Comparison of ENCODE assay signal across 33 mouse cellular contexts in the genomic region with DNA sequence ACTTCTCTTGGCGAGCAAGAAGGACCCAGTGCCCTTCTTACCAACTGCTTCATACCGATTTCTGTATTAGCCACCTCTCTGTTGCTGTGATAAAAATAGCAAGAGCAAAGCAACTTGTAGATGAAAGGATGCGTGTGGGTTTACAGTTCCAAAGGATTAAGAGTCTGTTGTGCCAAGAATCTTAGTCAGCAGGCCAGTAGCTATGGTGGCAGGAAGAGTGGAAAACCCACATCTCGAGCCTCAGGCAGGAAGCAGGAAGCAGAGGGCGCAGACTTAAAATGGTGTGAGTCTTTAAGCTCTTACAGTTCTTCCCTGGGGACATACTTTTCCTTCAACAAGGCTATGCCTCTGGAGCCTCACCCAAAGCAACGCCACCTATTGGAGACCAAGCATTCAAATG. TPM values are rescaled to one million over a fixed set of nuclear protein-coding genes. Genes with fewer than 3 reads are reported as not detected.
DNase-seq lines count a peak whose midpoint lies in the region; ATAC-seq and TF ChIP-seq lines count a peak whose summit lies in the region.
"Had no signal": no experiment of that assay in that cellular context is flagged by ENCODE, and none has a peak within 500 bp of the region (broad histone marks: within the 10 kb centered on the region; RNA-seq: fewer than 3 reads in every experiment).

No protein-coding gene starts in this region.

- H3K4me2 ChIP-seq in intestine, postnatal 0 days (replicated peaks; ENCODE audit: low read depth), result no peak overlapping the region
- H3K4me2 ChIP-seq: embryonic facial prominence, embryonic 12.5 days; embryonic facial prominence, embryonic 15.5 days; heart, embryonic 11.5 days; hindbrain, embryonic 13.5 days had no signal

- TF ChIP-seq CTCF in testis, adult 2 months (IDR thresholded peaks at IDR 0.05; ENCODE audit: control insufficient read depth, insufficient read depth, insufficient replicate concordance, low read depth, low read length), result no peak
- no peak for TF ChIP-seq CTCF in intestine, postnatal 0 days (IDR thresholded peaks at IDR 0.05; ENCODE audit: low read depth)

- peaks cover 39% of the 10 kb centered on the region for H3K36me3 ChIP-seq in megakaryocyte, embryonic 14.5 days (replicated peaks; ENCODE audit: low read length)
- no peaks in the 10 kb centered on the region for H3K36me3 ChIP-seq in testis, adult 2 months (ENCODE audit: control insufficient read depth, insufficient read depth, low read length)
- H3K36me3 ChIP-seq in intestine, postnatal 0 days (ENCODE audit: control insufficient read depth, insufficient read depth), result no peaks in the 10 kb centered on the region
- H3K36me3 ChIP-seq: embryonic facial prominence, embryonic 12.5 days; embryonic facial prominence, embryonic 15.5 days; hindbrain, embryonic 13.5 days had no signal

- TF ChIP-seq POLR2A in testis, adult 2 months (IDR thresholded peaks at IDR 0.05; ENCODE audit: control insufficient read depth, low read depth, low read length), result no peak

- H3K4me1 ChIP-seq in megakaryocyte, embryonic 14.5 days, result peaks cover 79% of the 10 kb centered on the region
- H3K4me1 ChIP-seq in testis, adult 2 months (ENCODE audit: control insufficient read depth, insufficient read depth, low read length), result no peaks in the 10 kb centered on the region; the same call in 1 of the 2 replicates
- no peaks in the 10 kb centered on the region for H3K4me1 ChIP-seq in intestine, postnatal 0 days (replicated peaks; ENCODE audit: control insufficient read depth, insufficient read depth, low read length)
- H3K4me1 ChIP-seq: embryonic facial prominence, embryonic 12.5 days; embryonic facial prominence, embryonic 15.5 days; hindbrain, embryonic 13.5 days had no signal

- WGBS in intestine, postnatal 0 days, result 77% methylated on average over 6 of the region's 6 CpGs

- no peak for DNase-seq in testis, postnatal 10 days (ENCODE audit: low spot score)
- peak; percentile 82 for DNase-seq in 416B (ENCODE audit: low read depth)
- DNase-seq in telencephalon, adult 2 months (ENCODE audit: low read depth, low spot score), result peak; percentile 35
- DNase-seq: adrenal gland, adult 8-10 months; adrenal gland, postnatal 25 days; cerebellum, adult 18-20 months; cerebellum, adult 9-10 months; cerebellum, postnatal 14 days; forebrain, postnatal 0 days; gastrocnemius, postnatal 10 days; gastrocnemius, postnatal 36 days; heart, adult 2 months had no signal

- H3K9ac ChIP-seq in intestine, postnatal 0 days (ENCODE audit: low read depth, low read length), result no peak overlapping the region
- H3K9ac ChIP-seq: embryonic facial prominence, embryonic 12.5 days; embryonic facial prominence, embryonic 15.5 days; forebrain, postnatal 0 days; hindbrain, embryonic 13.5 days had no signal

- no peak for ATAC-seq in megakaryocyte, adult 5-6 weeks (ENCODE audit: poor library complexity, severe bottlenecking)
- no peak for ATAC-seq in activated CD4-positive, CD25-positive, alpha-beta regulatory T cell, adult 4 months
- no peak for ATAC-seq in intestine, postnatal 0 days
- ATAC-seq: CD4-positive, CD25-positive, alpha-beta regulatory T cell, adult 4 months; forebrain, embryonic 14.5 days; forebrain, postnatal 0 days; hindbrain, embryonic 16.5 days had no signal

- H3K4me3 ChIP-seq in megakaryocyte, embryonic 14.5 days (replicated peaks), result peak overlapping the region; percentile 54
- peak overlapping the region; percentile 94 for H3K4me3 ChIP-seq in testis, adult 2 months (ENCODE audit: control insufficient read depth, low read depth, low read length)
- no peak overlapping the region for H3K4me3 ChIP-seq in intestine, postnatal 0 days (ENCODE audit: low read depth, low read length)
- H3K4me3 ChIP-seq: embryonic facial prominence, embryonic 12.5 days; embryonic facial prominence, embryonic 15.5 days; heart, adult 2 months; hindbrain, embryonic 13.5 days had no signal

- H3K27me3 ChIP-seq in megakaryocyte, embryonic 14.5 days (replicated peaks), result peaks cover 1% of the 10 kb centered on the region
- H3K27me3 ChIP-seq in testis, adult 2 months (ENCODE audit: control insufficient read depth, insufficient read depth, low read length), result no peaks in the 10 kb centered on the region
- no peaks in the 10 kb centered on the region for H3K27me3 ChIP-seq in intestine, postnatal 0 days (replicated peaks; ENCODE audit: control insufficient read depth, insufficient read depth, low read length)
- H3K27me3 ChIP-seq: embryonic facial prominence, embryonic 12.5 days; embryonic facial prominence, embryonic 15.5 days; hindbrain, embryonic 13.5 days had no signal

- peak overlapping the region; percentile 61 for H3K27ac ChIP-seq in testis, adult 2 months (ENCODE audit: control insufficient read depth, insufficient read depth, low read depth, low read length)
- no peak overlapping the region for H3K27ac ChIP-seq in intestine, postnatal 0 days (ENCODE audit: low read depth, low read length)
- H3K27ac ChIP-seq: embryonic facial prominence, embryonic 12.5 days; embryonic facial prominence, embryonic 15.5 days; heart, adult 2 months; hindbrain, embryonic 13.5 days had no signal

- H3K9me3 ChIP-seq in megakaryocyte, embryonic 14.5 days, result peaks cover 3% of the 10 kb centered on the region; the same call in 1 of the 2 replicates
- no peaks in the 10 kb centered on the region for H3K9me3 ChIP-seq in intestine, postnatal 0 days (ENCODE audit: control insufficient read depth)
- H3K9me3 ChIP-seq: embryonic facial prominence, embryonic 12.5 days; embryonic facial prominence, embryonic 15.5 days; hindbrain, embryonic 13.5 days had no signal

RNA-seq across cellular contexts. Expression of a gene that starts 1.1 kb away (rescaled TPM):
- not detected in 2 replicates for polyA plus RNA-seq in megakaryocyte, embryonic 14.5 days (2012; ENCODE audit: insufficient read depth, low replicate concordance)
- total RNA-seq in megakaryocyte, adult 5-6 weeks (2015), result not detected in 2 replicates
- 0.04 TPM in 1 of 2 replicates, not detected in the other for total RNA-seq in megakaryocyte, adult 5-6 weeks (2017)
- polyA plus RNA-seq in testis, adult 2 months (2012; rRNA removed), result 45.6 and 46.7 TPM in 2 replicates
- polyA plus RNA-seq in activated CD4-positive, CD25-positive, alpha-beta regulatory T cell, adult 4 months (2017; shearing (Covaris generic)), result not detected
- polyA plus RNA-seq in intestine, postnatal 0 days (2015; fragmentation: Nextera tagmentation; extraction: Ambion mirVana), result not detected in 2 replicates
- total RNA-seq: adrenal gland, postnatal 25 days; gastrocnemius, adult 18-20 months; gastrocnemius, postnatal 10 days; gastrocnemius, postnatal 36 days; granulocyte monocyte progenitor cell, adult 5-6 weeks; heart, adult 2 months; heart, postnatal 25 days; MEL had no signal
- polyA plus RNA-seq: CD4-positive, CD25-positive, alpha-beta regulatory T cell, adult 4 months; embryonic facial prominence, embryonic 15.5 days; forebrain, embryonic 14.5 days; heart, adult 2 months; heart, embryonic 11.5 days; heart, embryonic 14.5 days; heart, postnatal 0 days; hindbrain, embryonic 13.5 days had no signal

RNA-seq across cellular contexts. Expression of a gene that starts 13.9 kb away (rescaled TPM):
- 0.04 TPM in 1 of 2 replicates, not detected in the other for polyA plus RNA-seq in megakaryocyte, embryonic 14.5 days (2012; ENCODE audit: insufficient read depth, low replicate concordance)
- not detected in 2 replicates for total RNA-seq in megakaryocyte, adult 5-6 weeks (2015)
- total RNA-seq in megakaryocyte, adult 5-6 weeks (2017), result not detected in 2 replicates
- polyA plus RNA-seq in testis, adult 2 months (2012; rRNA removed), result 74.8 and 83.7 TPM in 2 replicates
- polyA plus RNA-seq in activated CD4-positive, CD25-positive, alpha-beta regulatory T cell, adult 4 months (2017; shearing (Covaris generic)), result not detected
- polyA plus RNA-seq in intestine, postnatal 0 days (2015; fragmentation: Nextera tagmentation; extraction: Ambion mirVana), result not detected in 2 replicates
- total RNA-seq: adrenal gland, adult 8-10 months; adrenal gland, postnatal 25 days; forebrain, postnatal 0 days; gastrocnemius, adult 18-20 months; gastrocnemius, postnatal 10 days; gastrocnemius, postnatal 36 days; granulocyte monocyte progenitor cell, adult 5-6 weeks; heart, adult 2 months; heart, postnatal 25 days; hematopoietic stem cell, adult 5-6 weeks; MEL had no signal
- polyA plus RNA-seq: C2C12; CD4-positive, CD25-positive, alpha-beta regulatory T cell, adult 4 months; embryonic facial prominence, embryonic 12.5 days; embryonic facial prominence, embryonic 15.5 days; forebrain, embryonic 11.5 days; forebrain, embryonic 14.5 days; forebrain, postnatal 0 days; heart, embryonic 11.5 days; heart, embryonic 14.5 days; heart, postnatal 0 days; hindbrain, embryonic 13.5 days; hindbrain, embryonic 16.5 days had no signal

RNA-seq across cellular contexts. Expression of a gene that starts 24.1 kb away (rescaled TPM):
- 58.1 and 113 TPM in 2 replicates for polyA plus RNA-seq in megakaryocyte, embryonic 14.5 days (2012; ENCODE audit: insufficient read depth, low replicate concordance)
- 39.7 and 41.7 TPM in 2 replicates for total RNA-seq in megakaryocyte, adult 5-6 weeks (2015)
- 19.2 and 21.3 TPM in 2 replicates for total RNA-seq in megakaryocyte, adult 5-6 weeks (2017)
- polyA plus RNA-seq in testis, adult 2 months (2012; rRNA removed), result 149 and 158 TPM in 2 replicates
- polyA plus RNA-seq in activated CD4-positive, CD25-positive, alpha-beta regulatory T cell, adult 4 months (2017; shearing (Covaris generic)), result 10 to 100 TPM; 40.9 to 53.5 TPM
- 81.4 and 84.5 TPM in 2 replicates for polyA plus RNA-seq in intestine, postnatal 0 days (2015; fragmentation: Nextera tagmentation; extraction: Ambion mirVana)

RNA-seq across cellular contexts. Expression of a gene that starts 33.4 kb away (rescaled TPM):
- polyA plus RNA-seq in megakaryocyte, embryonic 14.5 days (2012; ENCODE audit: insufficient read depth, low replicate concordance), result not detected in 2 replicates
- not detected in 2 replicates for total RNA-seq in megakaryocyte, adult 5-6 weeks (2015)
- not detected in 2 replicates for total RNA-seq in megakaryocyte, adult 5-6 weeks (2017)
- polyA plus RNA-seq in testis, adult 2 months (2012; rRNA removed), result 118 and 120 TPM in 2 replicates
- polyA plus RNA-seq in activated CD4-positive, CD25-positive, alpha-beta regulatory T cell, adult 4 months (2017; shearing (Covaris generic)), result not detected
- polyA plus RNA-seq in intestine, postnatal 0 days (2015; fragmentation: Nextera tagmentation; extraction: Ambion mirVana), result not detected in 2 replicates
- total RNA-seq: adrenal gland, adult 8-10 months; adrenal gland, postnatal 25 days; gastrocnemius, adult 18-20 months; gastrocnemius, postnatal 10 days; gastrocnemius, postnatal 36 days; granulocyte monocyte progenitor cell, adult 5-6 weeks; heart, adult 2 months; heart, postnatal 25 days; hematopoietic stem cell, adult 5-6 weeks; MEL had no signal
- polyA plus RNA-seq: C2C12; CD4-positive, CD25-positive, alpha-beta regulatory T cell, adult 4 months; embryonic facial prominence, embryonic 12.5 days; forebrain, embryonic 11.5 days; forebrain, embryonic 14.5 days; forebrain, postnatal 0 days; heart, embryonic 11.5 days; heart, embryonic 14.5 days; heart, postnatal 0 days; hindbrain, embryonic 13.5 days had no signal

RNA-seq across cellular contexts. Expression of a gene that starts 35.3 kb away (rescaled TPM):
- not detected in 2 replicates for polyA plus RNA-seq in megakaryocyte, embryonic 14.5 days (2012; ENCODE audit: insufficient read depth, low replicate concordance)
- total RNA-seq in megakaryocyte, adult 5-6 weeks (2015), result 0.04 and 0.78 TPM in 2 replicates
- not detected in 2 replicates for total RNA-seq in megakaryocyte, adult 5-6 weeks (2017)
- 111 and 122 TPM in 2 replicates for polyA plus RNA-seq in testis, adult 2 months (2012; rRNA removed)
- polyA plus RNA-seq in activated CD4-positive, CD25-positive, alpha-beta regulatory T cell, adult 4 months (2017; shearing (Covaris generic)), result not detected
- polyA plus RNA-seq in intestine, postnatal 0 days (2015; fragmentation: Nextera tagmentation; extraction: Ambion mirVana), result not detected in 2 replicates
- total RNA-seq: adrenal gland, adult 8-10 months; adrenal gland, postnatal 25 days; forebrain, postnatal 0 days; gastrocnemius, adult 18-20 months; gastrocnemius, postnatal 10 days; gastrocnemius, postnatal 36 days; granulocyte monocyte progenitor cell, adult 5-6 weeks; heart, adult 2 months; heart, postnatal 25 days; hematopoietic stem cell, adult 5-6 weeks; MEL had no signal
- polyA plus RNA-seq: C2C12; CD4-positive, CD25-positive, alpha-beta regulatory T cell, adult 4 months; embryonic facial prominence, embryonic 12.5 days; forebrain, embryonic 11.5 days; forebrain, embryonic 14.5 days; heart, embryonic 11.5 days; heart, embryonic 14.5 days; heart, postnatal 0 days; hindbrain, embryonic 13.5 days; hindbrain, embryonic 16.5 days had no signal

Comparison
In these comparisons a context has a peak if more than half of its experiments do, and no peak if none do; other contexts are left out.
1. RNA of a gene that starts 1.1 kb away (polyA plus RNA-seq): 45.6 to 46.7 TPM in testis, adult 2 months; not detected in activated CD4-positive, CD25-positive, alpha-beta regulatory T cell, adult 4 months, not detected in megakaryocyte, embryonic 14.5 days and not detected in intestine, postnatal 0 days; every median in the first group is over 10 times any median in the second.
2. RNA of a gene that starts 13.9 kb away (polyA plus RNA-seq): 74.8 to 83.7 TPM in testis, adult 2 months; 0.04 TPM in megakaryocyte, embryonic 14.5 days, not detected in activated CD4-positive, CD25-positive, alpha-beta regulatory T cell, adult 4 months and not detected in intestine, postnatal 0 days; every median in the first group is over 10 times any median in the second.